Mouse (Mus musculus): ENCODE data around the gene Slf2. TPM values are rescaled to one million over a fixed set of nuclear protein-coding genes. Genes with fewer than 3 reads are reported as not detected.

Slf2 gene
- total RNA-seq (2022): 10 to 100 TPM; 10.9 to 13.7 (median 11.0) TPM

GRCm38 (mm10) chr19:44930744-44931453 lies at the start of gene Slf2:
TSS of gene Slf2 (plus strand) at chr19:44931151.
- DNase-seq (ENCODE audit: low spot score in 2 of 2): peak; percentile 98 to 99

GRCm38 (mm10) chr19:44882552-44883024 lies 48.4 kb upstream of the Slf2 start:
- peak; percentile 32 to 37 for DNase-seq (ENCODE audit: low spot score in 2 of 2)

GRCm38 (mm10) chr19:44884331-44884730 lies 46.6 kb upstream of the Slf2 start:
- DNase-seq (ENCODE audit: low spot score in 2 of 2): no peak

DNA sequence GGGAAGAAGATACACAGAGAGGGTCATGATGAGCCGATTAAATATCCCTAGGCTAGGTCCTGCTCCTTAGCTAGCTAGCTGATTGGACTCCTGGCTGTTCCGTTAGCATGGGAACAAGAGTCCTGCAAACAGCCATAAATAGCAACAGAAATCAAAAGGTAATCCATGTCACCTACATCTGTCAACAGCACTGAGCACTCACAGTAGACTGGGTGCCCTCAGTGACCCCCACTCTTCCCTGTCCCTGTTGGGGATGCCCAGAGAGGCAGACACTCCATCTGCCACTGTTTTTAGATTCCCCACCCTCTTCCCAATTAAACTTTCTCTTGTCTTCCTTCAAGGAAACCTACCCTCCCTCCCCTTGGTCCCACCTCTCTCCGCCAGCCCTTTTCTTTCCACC lies 44.5 kb upstream of the Slf2 start:
- DNase-seq (ENCODE audit: low spot score in 2 of 2): no peak

GRCm38 (mm10) chr19:44887679-44888235 lies 43.2 kb upstream of the Slf2 start:
- peak in 1 of 2 experiments; percentile 30 for DNase-seq (ENCODE audit: low spot score in 2 of 2)

GRCm38 (mm10) chr19:44889548-44889947 lies 41.4 kb upstream of the Slf2 start:
- DNase-seq (ENCODE audit: low spot score in 2 of 2): no peak

DNA sequence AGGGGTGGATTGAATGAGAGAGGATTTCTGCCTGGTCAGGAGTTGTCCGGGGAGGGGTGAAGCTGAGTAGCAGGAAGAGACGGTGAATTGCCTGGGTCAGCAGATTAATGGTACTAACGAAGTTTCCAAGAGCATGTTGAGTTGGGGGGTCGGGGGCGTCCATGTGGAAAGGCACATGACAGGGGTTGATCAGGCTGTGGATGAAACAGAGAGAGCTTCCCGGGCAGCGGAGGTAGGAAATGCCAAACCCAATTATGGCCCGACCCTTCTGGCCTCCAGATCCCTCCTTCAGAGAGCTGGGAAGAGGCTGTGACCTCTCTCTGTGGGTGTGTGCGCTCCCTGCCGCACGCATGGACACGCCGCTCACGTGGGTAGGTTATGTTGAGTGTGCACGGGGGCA lies 39.5 kb upstream of the Slf2 start:
- no peak for DNase-seq (ENCODE audit: low spot score in 2 of 2)

GRCm38 (mm10) chr19:44893231-44893871 lies 37.6 kb upstream of the Slf2 start:
- DNase-seq (ENCODE audit: low spot score in 2 of 2): no peak

- DNase-seq (ENCODE audit: low spot score in 2 of 2): peak in 1 of 2 experiments; percentile 48
Observed at GRCm38 (mm10) chr19:44895245-44895644, 35.7 kb upstream of the Slf2 start.

DNA sequence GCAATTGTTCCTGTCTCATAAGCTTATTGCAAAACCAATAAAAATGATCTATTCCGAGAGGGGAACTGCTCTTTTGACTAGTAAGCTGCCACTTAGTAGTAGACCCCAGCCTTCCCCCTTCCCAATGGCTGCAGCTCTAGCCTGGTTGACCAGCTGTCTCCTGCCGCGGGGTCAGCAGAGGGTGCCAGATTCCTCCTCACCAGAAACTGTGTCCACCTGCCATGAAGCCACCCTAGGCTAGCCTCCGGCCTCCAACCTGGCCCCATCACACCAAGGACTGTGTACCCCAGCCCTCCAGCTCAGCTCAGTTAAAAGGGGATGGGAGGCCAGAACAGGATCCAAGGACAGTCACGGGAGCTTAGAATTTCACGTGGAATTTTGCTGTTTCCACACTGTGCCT lies 34.5 kb upstream of the Slf2 start:
- DNase-seq (ENCODE audit: low spot score in 2 of 2): no peak

DNA sequence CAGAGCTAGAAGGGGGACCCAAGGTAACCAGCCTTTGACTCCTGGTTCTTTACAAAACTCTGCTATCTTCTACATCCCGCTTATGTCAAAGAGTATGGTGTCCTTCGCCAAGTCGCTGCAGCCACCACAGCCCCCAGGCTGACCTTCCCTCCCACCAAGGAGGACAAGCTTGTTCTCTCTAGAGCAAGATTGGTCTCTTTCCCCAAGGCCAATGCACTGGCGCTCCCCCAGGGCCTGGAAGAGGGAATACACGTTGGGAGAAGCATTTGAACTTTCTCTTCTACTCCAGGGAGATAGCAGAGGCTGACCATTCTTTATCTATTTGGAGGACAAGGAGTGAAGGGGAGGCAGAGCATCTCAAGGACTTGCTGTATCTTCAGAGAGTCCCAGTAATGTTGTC lies 33.4 kb upstream of the Slf2 start:
- no peak for DNase-seq (ENCODE audit: low spot score in 2 of 2)

GRCm38 (mm10) chr19:44898646-44899045 lies 32.3 kb upstream of the Slf2 start:
- no peak for DNase-seq (ENCODE audit: low spot score in 2 of 2)

GRCm38 (mm10) chr19:44899104-44899793 lies 31.7 kb upstream of the Slf2 start:
- DNase-seq (ENCODE audit: low spot score in 2 of 2): no peak

GRCm38 (mm10) chr19:44899947-44900773 lies 30.8 kb upstream of the Slf2 start:
- no peak for DNase-seq (ENCODE audit: low spot score in 2 of 2)

DNA sequence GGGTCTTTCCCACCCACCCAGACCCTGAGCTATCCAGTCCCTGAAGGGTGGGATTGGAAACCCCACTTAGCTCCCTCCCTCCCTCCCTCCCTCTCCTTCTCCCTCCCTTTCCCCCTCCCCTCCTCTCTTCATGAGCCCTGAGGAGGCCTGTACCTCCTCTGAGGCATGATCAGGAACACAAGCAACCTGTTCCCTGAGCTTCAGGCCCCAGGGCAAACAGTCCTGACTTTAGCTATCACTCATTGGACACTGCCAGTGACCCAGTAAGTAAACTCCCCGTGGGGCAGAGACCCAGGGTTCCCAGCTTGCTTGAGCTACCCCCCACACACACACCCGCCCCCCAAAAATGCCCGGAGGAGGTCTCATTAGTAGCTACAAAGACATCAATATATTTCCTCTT lies 29.9 kb upstream of the Slf2 start:
- DNase-seq (ENCODE audit: low spot score in 2 of 2): no peak

GRCm38 (mm10) chr19:44902324-44902723 lies 28.6 kb upstream of the Slf2 start:
- peak in 1 of 2 experiments; percentile 52 for DNase-seq (ENCODE audit: low spot score in 2 of 2)

GRCm38 (mm10) chr19:44903343-44904000 lies 27.5 kb upstream of the Slf2 start:
- no peak for DNase-seq (ENCODE audit: low spot score in 2 of 2)

DNA sequence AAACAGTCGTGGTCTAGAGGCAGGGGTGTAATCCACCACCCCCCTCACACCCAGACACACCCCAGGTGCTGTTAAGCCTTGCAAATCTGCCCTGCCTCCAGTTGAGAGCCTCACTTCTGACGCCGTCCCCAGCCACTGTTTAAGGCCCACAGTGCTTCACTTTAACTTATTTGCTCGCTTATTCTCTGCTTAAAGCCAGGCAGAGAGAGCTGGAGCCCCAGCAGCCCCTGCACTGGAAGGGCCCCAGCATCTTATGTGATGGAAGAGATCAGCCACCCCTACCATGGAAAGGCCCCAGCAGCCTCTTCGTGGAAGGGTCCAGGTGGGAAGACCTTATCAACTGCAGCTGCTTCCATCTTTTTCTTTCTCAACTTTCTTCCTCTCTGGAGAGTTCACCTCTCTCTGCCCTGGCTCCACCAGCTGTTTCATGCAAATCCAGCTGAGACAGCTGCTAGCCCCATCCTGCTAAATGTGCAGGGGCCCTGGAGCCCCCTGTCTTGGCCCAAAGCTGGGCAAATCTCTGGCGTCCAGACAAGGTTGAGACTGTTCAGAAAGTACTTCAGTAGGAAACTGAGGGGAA lies 26.7 kb upstream of the Slf2 start:
- DNase-seq (ENCODE audit: low spot score in 2 of 2): no peak

GRCm38 (mm10) chr19:44905316-44905715 lies 25.6 kb upstream of the Slf2 start:
- DNase-seq (ENCODE audit: low spot score in 2 of 2): no peak

Data from gastrocnemius, adult 8-10 months (tissue).